Mouse (Mus musculus) heart, adult 9 months (tissue): Measurements from ENCODE around the gene Cyp2s1.
A peak's percentile ranks its signal among the peaks of the same experiment; 100 is the strongest.

Experiments used
- DNase-seq, 2 experiments: peaks; one replicate each; pipeline ENCODE4 v3.0.0; 2022; ENCODE audit warnings: low spot score in 2 of 2

Gene Cyp2s1

DNA sequence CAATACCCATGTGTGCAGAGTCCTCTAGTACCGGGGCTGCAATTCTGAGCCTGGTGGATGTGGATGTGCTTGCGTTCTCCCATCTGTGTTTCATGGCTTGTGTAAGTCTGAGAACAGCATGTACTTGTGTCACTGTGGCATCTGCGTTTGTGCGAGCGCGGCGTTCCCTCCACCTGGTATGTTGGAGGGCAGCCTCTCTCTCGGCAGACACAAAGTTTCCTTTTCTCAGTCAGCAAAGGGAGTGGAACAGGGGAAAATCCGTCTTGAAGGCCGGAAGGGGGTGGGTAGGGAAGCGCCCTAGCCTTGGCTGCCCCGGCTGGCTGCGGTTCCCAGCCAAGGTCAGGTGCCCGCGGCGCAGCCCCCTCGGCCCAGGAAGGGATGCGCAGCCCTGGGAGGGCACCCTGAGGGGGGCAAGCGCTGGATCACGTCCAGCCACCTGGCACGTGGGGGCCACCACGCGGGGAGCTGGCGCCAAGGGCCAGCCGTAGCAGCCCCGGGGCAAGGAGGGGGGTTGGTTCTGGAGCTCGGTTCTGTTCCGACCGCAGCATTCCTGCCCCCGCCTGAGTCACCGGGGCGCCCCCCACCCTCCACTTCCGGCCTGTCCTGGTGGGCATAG lies 35.3 kb downstream of the Cyp2s1 start:
- DNase-seq, result peak; percentile 55 to 62

DNA sequence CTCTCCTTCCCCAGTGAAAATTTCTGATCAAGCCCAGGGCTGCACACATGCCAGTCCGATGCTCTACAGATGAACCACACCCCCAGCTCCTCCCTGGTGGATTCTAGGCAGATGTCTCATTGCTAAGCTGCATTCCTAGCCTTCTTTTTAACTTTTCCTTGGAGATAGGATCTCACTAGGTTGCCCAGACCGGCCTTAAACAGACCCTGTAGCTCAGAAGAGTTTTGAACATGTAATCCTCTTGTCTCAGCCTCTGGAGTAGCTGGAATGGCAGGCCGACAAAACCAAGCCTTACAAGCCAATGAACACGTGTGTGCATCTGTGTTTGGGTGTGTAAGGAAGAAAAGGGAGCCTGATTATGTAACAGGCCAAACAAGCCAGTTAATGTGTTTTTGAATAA lies 36.0 kb downstream of the Cyp2s1 start:
- no peak for DNase-seq

DNA sequence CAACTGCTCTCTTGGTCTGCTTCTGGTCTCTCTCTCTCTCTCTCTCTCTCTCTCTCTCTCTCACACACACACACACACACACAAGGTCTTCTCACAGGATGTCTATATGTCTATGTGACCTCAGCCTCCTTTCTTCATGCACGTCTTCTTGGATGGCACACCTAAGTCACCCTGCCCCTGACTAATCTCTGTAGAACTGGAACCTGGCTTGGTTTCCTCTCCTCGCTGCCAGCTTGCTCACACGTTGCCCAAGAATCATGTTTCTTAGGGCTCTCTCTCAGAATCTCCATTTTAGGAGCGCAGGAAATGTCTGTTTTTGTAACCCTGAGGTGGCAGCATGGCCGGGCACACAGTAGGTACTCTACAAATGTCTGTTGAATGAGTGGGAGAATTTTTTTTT lies 36.7 kb downstream of the Cyp2s1 start:
- DNase-seq, result no peak

DNA sequence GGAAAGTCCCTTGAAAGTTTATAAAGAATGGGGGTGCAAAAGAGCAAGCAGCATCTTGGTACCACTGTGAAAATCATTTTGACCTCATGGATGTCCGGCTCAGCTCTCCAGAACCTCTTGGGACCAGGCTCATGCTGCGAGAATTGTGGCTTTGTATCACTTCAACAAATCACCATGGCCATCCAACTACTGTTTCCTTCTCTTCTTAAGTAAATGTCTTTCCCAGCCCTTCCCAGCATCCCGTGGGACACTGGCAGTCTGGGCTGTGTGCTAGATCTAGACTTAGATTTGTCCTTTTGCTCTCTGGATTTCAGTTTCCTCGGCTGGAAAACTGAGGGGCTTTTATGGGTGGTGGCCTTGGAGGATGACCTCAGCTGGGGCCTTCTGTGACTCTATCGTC lies 48.5 kb downstream of the Cyp2s1 start:
- no peak for DNase-seq

DNA sequence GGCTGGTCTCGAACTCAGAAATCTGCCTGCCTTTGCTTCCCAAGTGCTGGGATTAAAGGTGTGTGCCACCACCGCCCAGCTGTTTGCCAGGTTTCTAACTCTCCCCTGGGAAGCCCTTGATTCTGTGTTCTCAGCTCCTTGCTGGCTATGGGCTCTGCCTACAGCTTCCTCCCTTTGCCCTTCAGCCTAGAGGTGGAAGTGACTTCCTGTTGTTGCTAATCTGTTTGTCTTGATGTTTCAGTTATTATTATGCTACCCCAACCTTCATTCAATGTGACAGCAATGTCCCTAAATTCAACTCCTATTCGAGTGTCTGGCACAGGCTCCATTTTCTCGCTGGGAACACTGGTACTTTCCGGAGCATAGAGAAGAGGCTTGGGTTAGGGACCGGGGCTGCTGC lies 50.6 kb downstream of the Cyp2s1 start:
- no peak for DNase-seq

DNA sequence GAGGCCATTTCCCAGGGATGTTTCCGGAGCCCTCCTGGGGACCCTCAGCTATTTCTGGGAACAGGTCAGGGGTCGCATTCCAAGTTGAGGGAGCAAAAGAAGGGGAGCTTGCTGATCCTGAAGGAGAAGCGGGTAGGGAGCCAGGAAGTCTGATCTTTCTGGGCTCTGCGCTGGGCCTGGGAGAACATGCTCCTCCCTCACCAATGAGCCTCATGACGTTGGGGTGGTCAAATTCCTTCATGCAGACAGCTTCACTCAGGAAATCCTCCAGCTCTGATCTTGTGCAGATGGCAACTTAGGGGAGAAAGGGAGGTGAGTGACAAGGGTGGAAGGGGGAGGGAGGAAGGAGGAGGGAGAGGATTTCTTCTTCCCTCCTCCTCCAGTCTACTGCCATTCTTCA lies 52.5 kb downstream of the Cyp2s1 start:
- DNase-seq, result no peak

DNA sequence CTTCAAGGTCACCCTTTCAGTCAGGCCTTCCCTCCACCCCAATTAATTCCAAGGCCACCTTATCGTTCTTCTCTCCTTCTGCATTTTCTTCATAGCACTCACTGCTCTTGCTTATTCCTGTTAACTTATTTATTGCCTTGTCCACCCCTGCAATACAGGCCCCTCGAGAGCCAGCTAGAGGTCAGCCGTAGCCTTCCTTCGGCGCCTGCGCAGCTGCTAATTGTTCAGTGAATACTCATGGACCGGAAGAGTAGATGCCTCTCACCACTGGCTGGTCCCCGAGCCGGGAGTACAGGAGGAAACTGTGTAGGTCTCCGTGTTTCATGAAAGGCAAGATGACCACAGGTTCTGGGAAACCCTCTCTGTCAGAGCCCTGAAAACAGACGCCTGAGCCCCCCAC lies 53.0 kb downstream of the Cyp2s1 start:
- DNase-seq, result no peak

DNA sequence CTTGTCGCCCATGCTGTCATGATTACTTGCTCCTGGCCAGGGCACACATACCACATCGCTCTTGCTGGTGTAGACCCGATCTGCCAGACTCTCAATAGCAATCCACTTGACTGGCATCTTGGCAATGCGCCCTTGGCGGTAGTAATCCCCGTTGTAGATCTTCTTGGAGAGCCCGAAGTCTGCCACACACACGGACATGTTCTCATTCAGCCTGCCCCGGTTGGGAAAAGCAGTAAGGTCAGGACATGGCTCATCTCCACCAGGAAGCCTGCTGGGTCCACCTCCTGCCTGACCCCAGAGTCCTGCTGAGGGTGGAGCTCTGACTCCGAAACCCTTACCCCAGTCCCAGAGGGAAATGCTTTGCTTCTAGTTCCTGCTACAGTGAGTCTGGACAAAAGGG lies 55.4 kb downstream of the Cyp2s1 start:
- peak in 1 of 2 experiments; percentile 46 for DNase-seq

DNA sequence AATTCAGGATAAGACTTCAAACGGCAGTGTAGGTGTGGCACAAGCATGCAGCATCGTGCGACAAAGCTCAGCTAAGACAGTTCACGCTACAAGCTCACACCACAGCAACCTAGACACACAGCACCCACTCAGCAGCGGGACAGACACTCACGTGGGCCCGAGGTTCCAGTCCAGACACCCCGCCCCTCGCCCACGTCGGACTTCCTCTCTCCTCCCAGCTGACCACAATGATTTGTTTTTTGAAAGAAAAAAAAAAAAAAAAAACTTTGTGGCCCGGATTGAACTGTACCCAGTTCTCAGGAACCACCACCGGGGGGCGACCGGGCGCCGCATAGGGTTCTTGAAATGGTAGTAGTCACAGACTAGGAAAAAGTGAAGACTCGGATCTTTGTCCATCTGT lies 60.7 kb downstream of the Cyp2s1 start:
- peak; percentile 90 for DNase-seq

DNA sequence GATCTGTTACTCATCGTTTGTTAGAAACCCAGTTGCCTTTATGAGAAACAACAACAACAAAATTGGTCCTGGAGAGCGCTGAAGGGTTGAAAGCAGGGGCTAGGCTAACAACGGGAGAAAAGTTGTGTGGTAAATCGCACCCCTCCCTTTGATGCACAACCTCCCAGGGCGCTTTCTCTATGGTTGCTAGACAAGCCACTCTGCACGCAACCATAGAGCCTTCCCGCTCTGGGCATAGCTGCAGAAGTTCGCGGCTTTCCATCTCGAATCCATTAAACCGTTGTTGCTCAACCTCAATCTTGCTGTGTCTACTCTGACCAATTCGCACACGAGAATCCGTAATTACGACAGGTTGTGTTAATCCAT lies 61.3 kb downstream of the Cyp2s1 start:
- no peak for DNase-seq

DNA sequence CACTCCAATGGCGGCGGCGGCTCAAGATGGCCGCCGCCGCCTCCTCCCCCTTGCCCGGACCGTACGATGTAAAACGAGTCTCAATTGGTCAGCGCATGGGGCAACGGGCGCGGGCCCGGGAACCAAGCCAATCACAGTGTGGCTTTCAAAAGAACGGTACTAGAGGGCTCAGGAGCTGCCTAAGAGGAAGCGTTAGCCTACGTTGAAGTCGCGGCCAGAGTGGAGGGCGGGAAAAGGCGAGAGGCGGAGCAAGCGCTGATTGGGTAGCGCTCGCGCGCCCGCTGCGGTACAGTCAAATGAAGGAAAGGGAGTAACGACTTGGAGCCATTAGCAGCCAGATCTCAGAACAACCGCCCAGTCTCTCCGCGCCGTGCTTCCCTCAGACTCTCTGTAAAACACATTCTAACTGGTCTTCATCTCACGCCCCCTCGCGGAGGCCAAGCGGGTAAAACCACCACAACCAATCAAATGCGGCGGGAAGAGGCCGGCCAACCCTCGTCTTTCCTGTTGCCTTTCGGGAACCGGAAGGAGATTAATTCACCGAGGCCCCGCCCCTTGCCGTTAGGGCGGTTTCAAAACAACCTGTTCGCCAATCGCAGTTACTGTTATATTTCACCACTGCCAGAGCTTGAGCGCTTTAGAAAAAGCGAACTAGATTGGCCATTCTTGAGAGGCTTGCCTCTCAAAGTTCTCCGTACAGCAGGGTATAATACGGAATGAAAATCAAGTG lies 61.8 kb downstream of the Cyp2s1 start, which contains the start of gene Hnrnpul1:
TSS of gene Hnrnpul1 (minus strand) at position 20 of the 730 bp plus-strand sequence.
- peak; percentile 99 for DNase-seq

DNA sequence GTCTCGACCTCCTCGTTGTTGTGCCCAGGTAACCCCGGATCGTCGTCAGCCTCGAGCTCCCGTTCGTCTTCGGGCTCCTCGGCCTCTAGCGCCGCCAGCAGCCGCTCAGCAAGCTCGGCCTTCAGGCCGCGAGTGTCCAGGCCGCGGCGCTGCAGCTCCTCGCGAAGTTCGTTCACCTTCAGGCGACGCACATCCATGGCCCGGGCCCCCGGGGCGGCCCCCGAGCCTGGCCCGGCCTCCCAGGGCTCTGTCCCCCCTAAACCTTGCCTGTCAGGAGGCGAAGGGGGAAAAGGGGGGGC lies 62.3 kb downstream of the Cyp2s1 start:
- DNase-seq, result no peak

DNA sequence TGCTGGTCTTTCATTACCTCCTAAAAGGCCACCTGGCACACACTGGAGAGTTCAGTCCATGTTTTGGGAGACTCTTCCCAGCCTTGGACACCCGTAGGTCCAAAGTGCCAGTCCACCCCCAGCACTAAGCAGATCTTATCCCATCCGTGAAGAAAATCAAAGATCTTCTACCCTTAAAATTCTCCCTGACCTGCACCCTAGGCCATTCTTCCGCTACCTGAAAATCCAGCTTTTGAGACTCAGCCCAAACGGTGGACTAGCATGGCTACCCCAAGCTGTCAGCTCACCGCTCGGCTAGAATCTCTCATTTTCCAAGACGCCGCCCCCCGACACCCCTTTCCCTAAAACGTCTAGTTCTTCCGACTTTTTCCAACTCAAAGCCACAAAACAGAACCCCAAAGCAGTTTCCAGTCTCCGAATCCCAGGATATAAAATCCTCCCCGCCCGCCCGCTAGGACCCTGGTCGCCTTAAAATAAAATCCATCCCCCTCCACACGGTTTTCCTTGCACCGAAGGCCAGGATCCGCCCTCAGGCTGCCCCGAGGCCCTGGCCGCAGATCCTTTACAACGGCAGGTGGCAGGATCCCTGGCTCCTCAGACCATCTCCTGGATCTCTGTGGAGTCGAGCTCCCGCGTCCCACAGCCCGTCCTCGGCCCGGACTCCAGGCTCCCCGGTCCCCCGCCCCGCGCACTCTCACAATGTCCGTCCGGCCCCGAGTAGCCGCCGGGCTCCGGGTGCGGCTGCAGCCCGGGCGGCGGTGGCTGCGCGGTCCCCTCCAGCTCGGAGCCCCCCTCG lies 62.9 kb downstream of the Cyp2s1 start:
- no peak for DNase-seq

DNA sequence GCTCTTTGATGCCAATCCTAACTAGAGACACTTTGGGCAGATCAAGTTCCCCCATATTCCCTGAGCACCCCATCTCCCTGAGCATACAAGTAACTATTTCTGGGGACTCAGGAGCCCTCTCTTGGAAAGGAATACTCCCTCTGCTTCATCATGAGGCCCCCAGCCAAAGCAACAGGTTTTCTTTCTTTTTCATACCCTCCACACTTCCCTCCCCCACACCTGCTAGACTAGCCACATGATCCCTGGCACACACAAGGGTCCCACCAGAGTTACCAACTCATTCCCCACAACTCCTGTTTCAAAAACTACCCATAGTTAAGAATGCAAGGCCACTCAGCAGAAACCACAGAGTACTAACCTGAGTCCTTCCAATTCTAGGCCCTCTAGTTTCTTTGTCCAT lies 63.6 kb downstream of the Cyp2s1 start:
- DNase-seq, result no peak
